Mouse (Mus musculus) heart, postnatal 0 days (tissue): Measurements from ENCODE around the gene Ago4. TPM values are rescaled to one million over a fixed set of nuclear protein-coding genes. Genes with fewer than 3 reads are reported as not detected.
A peak's percentile ranks its signal among the peaks of the same experiment; 100 is the strongest.

Experiments
- ATAC-seq: fragments of 200-750 bp; cut with Nextera tagmentation; 2 replicates; pipeline ENCODE4 v1.8.0; 2017; ENCODE audit warnings: low read depth, moderate number of reproducible peaks, moderate library complexity; ENCODE audit not compliant: insufficient read depth
- DNase-seq: peaks from one replicate; pipeline ENCODE4 v3.0.0-alpha.2; 2016; ENCODE audit warnings: low spot score
- H3K27ac ChIP-seq: fragments of 300-500 bp; sonication (generic); 2 replicates; pipeline ENCODE4 v1.5.1; 2014; ENCODE audit warnings: low read depth, mild to moderate bottlenecking
- H3K27me3 ChIP-seq: fragments of 300-500 bp; sonication (generic); 2 replicates; pipeline ENCODE4 v1.6.1; 2014; ENCODE audit warnings: low read length, mixed read lengths; ENCODE audit not compliant: control insufficient read depth, insufficient read depth
- H3K36me3 ChIP-seq: fragments of 300-500 bp; sonication (generic); replicated peaks from 2 replicates; pipeline ENCODE4 v1.6.1; 2014; ENCODE audit warnings: low read length, mixed read lengths; ENCODE audit not compliant: control insufficient read depth, insufficient read depth
- H3K4me1 ChIP-seq: fragments of 300-500 bp; sonication (generic); 2 replicates; pipeline ENCODE4 v1.6.1; 2014; ENCODE audit warnings: antibody characterized with exemption; ENCODE audit not compliant: control insufficient read depth, insufficient read depth
- H3K4me2 ChIP-seq: fragments of 300-500 bp; sonication (generic); 2 replicates; pipeline ENCODE4 v1.6.1; 2014; ENCODE audit warnings: low read depth, mild to moderate bottlenecking, low read length, moderate library complexity
- H3K4me3 ChIP-seq: fragments of 300-500 bp; sonication (generic); 2 replicates; pipeline ENCODE4 v1.5.1; 2014; ENCODE audit warnings: low read depth, low read length
- H3K9ac ChIP-seq: fragments of 300-500 bp; sonication (generic); replicated peaks from 2 replicates; pipeline ENCODE4 v1.6.1; 2014; ENCODE audit warnings: low read depth, low read length, mixed read lengths
- H3K9me3 ChIP-seq: fragments of 300-500 bp; sonication (generic); replicated peaks from 2 replicates; pipeline ENCODE4 v1.6.1; 2016; ENCODE audit warnings: low read length; ENCODE audit not compliant: control insufficient read depth
- CTCF ChIP-seq: IDR thresholded peaks from 2 replicates; pipeline ENCODE4 v1.5.1; 2016; ENCODE audit warnings: antibody characterized with exemption, control low read depth, low read depth
- EP300 ChIP-seq: IDR thresholded peaks from 2 replicates; pipeline ENCODE4 v1.6.1; 2016; ENCODE audit warnings: antibody characterized with exemption, low read depth
- WGBS: fragments of 180-500 bp; shearing (Covaris S2); extraction: QIAGEN DNeasy Blood & Tissue Kit; methylation state at CpG from one replicate; pipeline ENCODE4 v1.1.7; 2014; 5-methylcytosine and 5-hydroxymethylcytosine counted together
- microRNA-seq: library from miRNA; unstranded; fragments of <30 nt; microRNA quantifications from one replicate; pipeline ENCODE4, GENCODE M21; 2016
- polyA plus RNA-seq: library from polyadenylated mRNA; unstranded; fragments of >200 nt; fragmentation: Nextera tagmentation; extraction: Ambion mirVana; gene quantifications from 2 replicates; pipeline ENCODE4 v1.2.1, GENCODE M21; 2015
- total RNA-seq: library from RNA; depleted of rRNA; stranded (reverse); fragments of >200 nt; gene quantifications from 2 replicates; pipeline ENCODE4 v1.2.3, GENCODE M21; 2014; ENCODE audit warnings: low replicate concordance; rRNA removed

The Ago4 gene
- total and polyA plus RNA-seq, 2 experiments from 2014 or later = 0.92 to 1.5 TPM

DNA sequence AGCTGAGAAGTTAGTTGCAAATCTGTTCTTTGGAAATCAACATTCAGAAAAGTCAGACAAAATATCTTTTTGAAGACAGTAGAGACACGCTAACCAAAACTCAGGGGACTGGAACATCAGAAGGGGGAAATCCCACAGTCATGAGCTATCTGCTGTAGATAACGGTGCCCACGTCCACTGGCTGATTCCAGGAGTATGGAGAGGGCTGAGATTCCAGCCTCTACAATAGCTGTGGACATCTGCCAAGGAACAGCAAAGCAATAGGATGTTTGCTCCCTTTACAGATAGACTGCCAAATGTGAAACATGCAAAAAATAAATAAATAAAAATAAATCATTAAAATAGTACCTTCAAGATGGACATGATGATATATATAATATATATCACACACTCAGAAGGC, 88.7 kb downstream of the Ago4 start:
- TF ChIP-seq EP300 (no peak), CTCF (no peak)
- Histone ChIP-seq H3K27me3 (no peaks in the 10 kb centered on the region), H3K9ac (no peak overlapping the region), H3K27ac (no peak overlapping the region), H3K4me3 (no peak overlapping the region), H3K4me1 (peaks cover 4% of the 10 kb centered on the region; the same call in 1 of the 2 replicates), H3K36me3 (peaks cover 55% of the 10 kb centered on the region), H3K9me3 (no peaks in the 10 kb centered on the region), H3K4me2 (peak overlapping the region; percentile 41)
- WGBS = 15% methylated on average over 3 of the region's 3 CpGs
- DNase-seq = peak; percentile 11
- peak; percentile 69 for ATAC-seq

Small RNAs within 50 kb of the gene (microRNA-seq; reads per million reads assigned to microRNA genes)
- gene Mir7119 = 1.6 reads per million

Other genes with a start within 250 kb of the Ago4 start
- gene Col8a2, start 246.7 kb downstream of the Ago4 start, total RNA-seq = 3.8 and 4.3 TPM in 2 replicates
- 0.71 and 1.1 TPM in 2 replicates for gene Col8a2, start 246.7 kb downstream of the Ago4 start, polyA plus RNA-seq
- gene Adprhl2, start 211.8 kb downstream of the Ago4 start, total RNA-seq = 26.8 and 30.2 TPM in 2 replicates
- 23.2 and 26.1 TPM in 2 replicates for gene Adprhl2, start 211.8 kb downstream of the Ago4 start, polyA plus RNA-seq
- gene Tekt2, start 207.8 kb downstream of the Ago4 start, total RNA-seq = not detected in 2 replicates
- gene Tekt2, start 207.8 kb downstream of the Ago4 start, polyA plus RNA-seq = 0.27 and 0.88 TPM in 2 replicates
- 3.3 and 35.2 TPM in 2 replicates for gene Ago3, start 103.9 kb downstream of the Ago4 start, total RNA-seq
- 7.3 and 8.3 TPM in 2 replicates for gene Ago3, start 103.9 kb downstream of the Ago4 start, polyA plus RNA-seq
- gene Ago1, start 64.9 kb downstream of the Ago4 start, total RNA-seq = 9.9 and 22.3 TPM in 2 replicates
- gene Ago1, start 64.9 kb downstream of the Ago4 start, polyA plus RNA-seq = 1.4 and 1.6 TPM in 2 replicates
- 6.9 and 12.9 TPM in 2 replicates for gene Clspn, start 23.5 kb upstream of the Ago4 start, total RNA-seq
- 6.0 and 7.0 TPM in 2 replicates for gene Clspn, start 23.5 kb upstream of the Ago4 start, polyA plus RNA-seq
- 3.4 and 5.8 TPM in 2 replicates for gene 5730409E04Rik, start 76.3 kb upstream of the Ago4 start, total RNA-seq
- 2.8 and 3.1 TPM in 2 replicates for gene 5730409E04Rik, start 76.3 kb upstream of the Ago4 start, polyA plus RNA-seq
- gene Psmb2, start 144.2 kb upstream of the Ago4 start, total RNA-seq = 232 and 263 TPM in 2 replicates
- gene Psmb2, start 144.2 kb upstream of the Ago4 start, polyA plus RNA-seq = 443 and 455 TPM in 2 replicates
- gene Tfap2e, start 202.8 kb upstream of the Ago4 start, total RNA-seq = not detected in 2 replicates
- not detected in 2 replicates for gene Tfap2e, start 202.8 kb upstream of the Ago4 start, polyA plus RNA-seq
- gene Ncdn, start 220.0 kb upstream of the Ago4 start, total RNA-seq = 29.0 and 36.2 TPM in 2 replicates
- 11.0 TPM in 2 replicates for gene Ncdn, start 220.0 kb upstream of the Ago4 start, polyA plus RNA-seq
- 50.6 and 69.0 TPM in 2 replicates for gene AU040320, start 220.1 kb upstream of the Ago4 start, total RNA-seq
- 15.7 and 16.6 TPM in 2 replicates for gene AU040320, start 220.1 kb upstream of the Ago4 start, polyA plus RNA-seq